Mouse (Mus musculus): ENCODE results near the gene Chpf. TPM values are rescaled to one million over a fixed set of nuclear protein-coding genes. Genes with fewer than 3 reads are reported as not detected.
A peak's percentile ranks its signal among the peaks of the same experiment; 100 is the strongest.

Chpf gene
- total and polyA plus RNA-seq, 2 experiments from 2014 or later = 19.3 to 47.7 TPM

DNA sequence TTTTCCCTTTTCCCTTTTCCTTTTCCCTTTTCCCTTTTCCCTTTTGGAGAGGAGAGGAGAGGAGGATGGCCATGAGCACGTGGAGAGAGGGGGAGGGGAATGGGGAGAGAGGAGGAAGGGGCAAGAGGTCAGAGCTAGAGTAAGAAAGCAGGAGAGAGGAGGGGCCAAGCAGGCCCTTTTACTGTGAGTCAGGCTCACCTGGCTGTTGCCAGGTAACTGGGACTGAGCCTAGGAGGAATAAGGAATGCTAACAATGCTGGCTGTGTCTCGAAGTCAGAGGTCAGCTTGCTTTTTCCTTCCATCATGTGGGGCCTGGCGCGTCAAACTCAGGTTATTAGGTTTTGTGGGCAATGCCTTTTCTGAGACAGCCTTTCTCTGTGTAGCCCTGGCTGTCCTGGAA lies 38.9 kb upstream of the Chpf start:
- H3K4me1 ChIP-seq (ENCODE audit: control insufficient read depth, insufficient read depth) = peaks cover 35% of the 10 kb centered on the region
- ATAC-seq (ENCODE audit: insufficient read depth, low read depth) (no peak), DNase-seq (ENCODE audit: low spot score) (no peak)
- no peak overlapping the region for H3K4me3 ChIP-seq (ENCODE audit: low read depth, low read length)
- H3K9ac ChIP-seq (replicated peaks; ENCODE audit: low read depth, low read length) = no peak overlapping the region
- H3K4me2 ChIP-seq (ENCODE audit: low read depth, low read length) = no peak overlapping the region
- no peak for TF ChIP-seq CTCF (IDR thresholded peaks at IDR 0.05; ENCODE audit: low read depth)
- no peak for TF ChIP-seq EP300 (IDR thresholded peaks at IDR 0.05; ENCODE audit: low read depth)
- WGBS = 69% methylated on average over 4 of the region's 4 CpGs
- no peaks in the 10 kb centered on the region for H3K27me3 ChIP-seq (ENCODE audit: control insufficient read depth, insufficient read depth, low read length)
- H3K9me3 ChIP-seq (replicated peaks; ENCODE audit: control insufficient read depth, low read length) = no peaks in the 10 kb centered on the region
- no peak overlapping the region for H3K27ac ChIP-seq (ENCODE audit: low read depth)
- H3K36me3 ChIP-seq (replicated peaks; ENCODE audit: control insufficient read depth, insufficient read depth, low read length) = no peaks in the 10 kb centered on the region

DNA sequence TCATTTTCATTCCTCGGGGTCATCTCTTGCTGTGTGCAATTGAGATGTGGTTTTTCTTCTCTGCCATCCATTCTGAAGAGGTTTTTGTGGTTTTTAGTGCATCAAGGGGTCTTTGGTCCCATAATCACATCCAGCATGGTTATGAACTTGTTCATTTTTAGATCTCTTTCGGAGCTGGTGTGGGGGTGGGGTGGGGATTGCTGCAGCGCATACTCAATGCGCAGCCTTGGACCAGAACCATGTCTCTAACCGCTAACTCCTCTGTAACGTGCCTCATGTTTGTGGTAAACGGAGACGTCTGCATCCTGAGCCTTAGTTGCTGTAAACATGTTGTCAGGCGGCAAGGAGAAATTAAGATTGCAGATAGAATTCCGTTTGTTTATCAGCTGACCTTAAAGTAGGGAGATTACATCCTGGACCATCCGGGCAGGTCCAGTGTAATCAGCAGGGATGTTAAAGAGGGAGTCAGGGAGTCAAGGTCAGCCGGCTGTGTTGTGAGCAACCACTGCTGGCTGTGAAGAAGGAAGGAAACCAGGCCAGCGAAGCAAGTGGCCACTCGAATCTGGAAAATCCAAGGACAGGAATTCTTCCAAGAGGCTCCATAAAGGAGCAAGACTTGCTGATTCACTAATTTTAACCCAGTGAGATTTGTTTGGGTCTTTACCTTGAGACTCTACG lies 37.7 kb upstream of the Chpf start:
- WGBS = 39% methylated on average over 15 of the region's 15 CpGs
- ATAC-seq (ENCODE audit: insufficient read depth, low read depth) = no peak
- Histone ChIP-seq H3K9ac (replicated peaks; ENCODE audit: low read depth, low read length) (no peak overlapping the region), H3K27me3 (ENCODE audit: control insufficient read depth, insufficient read depth, low read length) (no peaks in the 10 kb centered on the region), H3K9me3 (replicated peaks; ENCODE audit: control insufficient read depth, low read length) (no peaks in the 10 kb centered on the region), H3K36me3 (replicated peaks; ENCODE audit: control insufficient read depth, insufficient read depth, low read length) (no peaks in the 10 kb centered on the region), H3K4me2 (ENCODE audit: low read depth, low read length) (no peak overlapping the region), H3K4me1 (ENCODE audit: control insufficient read depth, insufficient read depth) (peaks cover 33% of the 10 kb centered on the region), H3K4me3 (ENCODE audit: low read depth, low read length) (no peak overlapping the region), H3K27ac (ENCODE audit: low read depth) (peak overlapping the region; percentile 65)
- TF ChIP-seq CTCF (IDR thresholded peaks at IDR 0.05; ENCODE audit: low read depth) (no peak), EP300 (IDR thresholded peaks at IDR 0.05; ENCODE audit: low read depth) (no peak)
- peak; percentile 49 for DNase-seq (ENCODE audit: low spot score)

DNA sequence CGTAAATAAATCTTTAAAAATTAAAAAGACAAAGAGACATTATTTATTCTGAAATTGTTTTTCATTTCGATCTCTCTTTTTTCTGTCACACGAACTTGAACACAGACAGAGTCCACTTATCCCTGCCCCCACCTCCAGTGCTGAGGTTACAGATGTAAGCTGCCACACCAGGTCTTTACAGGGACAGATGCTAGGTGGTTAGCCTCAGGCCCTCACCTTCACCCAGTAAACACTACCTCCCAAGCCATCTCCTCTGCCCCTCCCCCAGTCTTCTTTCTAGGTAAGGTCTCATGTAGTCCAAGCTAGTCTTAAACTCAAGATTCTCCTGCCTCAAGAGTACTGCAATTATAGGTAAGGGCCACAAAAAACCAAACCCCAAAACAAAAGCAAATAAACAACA lies 33.4 kb upstream of the Chpf start:
- no peak for DNase-seq (ENCODE audit: low spot score)
- no peak overlapping the region for H3K4me2 ChIP-seq (ENCODE audit: low read depth, low read length)
- no peak overlapping the region for H3K9ac ChIP-seq (replicated peaks; ENCODE audit: low read depth, low read length)
- no peaks in the 10 kb centered on the region for H3K27me3 ChIP-seq (ENCODE audit: control insufficient read depth, insufficient read depth, low read length)
- no peak overlapping the region for H3K4me3 ChIP-seq (ENCODE audit: low read depth, low read length)
- no peaks in the 10 kb centered on the region for H3K36me3 ChIP-seq (replicated peaks; ENCODE audit: control insufficient read depth, insufficient read depth, low read length)
- peaks cover 53% of the 10 kb centered on the region for H3K4me1 ChIP-seq (ENCODE audit: control insufficient read depth, insufficient read depth)
- no peak for ATAC-seq (ENCODE audit: insufficient read depth, low read depth)
- 89% methylated on average over 3 of the region's 3 CpGs for WGBS
- H3K27ac ChIP-seq (ENCODE audit: low read depth) = peak overlapping the region; percentile 87
- no peak for TF ChIP-seq EP300 (IDR thresholded peaks at IDR 0.05; ENCODE audit: low read depth)
- TF ChIP-seq CTCF (IDR thresholded peaks at IDR 0.05; ENCODE audit: low read depth) = no peak
- no peaks in the 10 kb centered on the region for H3K9me3 ChIP-seq (replicated peaks; ENCODE audit: control insufficient read depth, low read length)

DNA sequence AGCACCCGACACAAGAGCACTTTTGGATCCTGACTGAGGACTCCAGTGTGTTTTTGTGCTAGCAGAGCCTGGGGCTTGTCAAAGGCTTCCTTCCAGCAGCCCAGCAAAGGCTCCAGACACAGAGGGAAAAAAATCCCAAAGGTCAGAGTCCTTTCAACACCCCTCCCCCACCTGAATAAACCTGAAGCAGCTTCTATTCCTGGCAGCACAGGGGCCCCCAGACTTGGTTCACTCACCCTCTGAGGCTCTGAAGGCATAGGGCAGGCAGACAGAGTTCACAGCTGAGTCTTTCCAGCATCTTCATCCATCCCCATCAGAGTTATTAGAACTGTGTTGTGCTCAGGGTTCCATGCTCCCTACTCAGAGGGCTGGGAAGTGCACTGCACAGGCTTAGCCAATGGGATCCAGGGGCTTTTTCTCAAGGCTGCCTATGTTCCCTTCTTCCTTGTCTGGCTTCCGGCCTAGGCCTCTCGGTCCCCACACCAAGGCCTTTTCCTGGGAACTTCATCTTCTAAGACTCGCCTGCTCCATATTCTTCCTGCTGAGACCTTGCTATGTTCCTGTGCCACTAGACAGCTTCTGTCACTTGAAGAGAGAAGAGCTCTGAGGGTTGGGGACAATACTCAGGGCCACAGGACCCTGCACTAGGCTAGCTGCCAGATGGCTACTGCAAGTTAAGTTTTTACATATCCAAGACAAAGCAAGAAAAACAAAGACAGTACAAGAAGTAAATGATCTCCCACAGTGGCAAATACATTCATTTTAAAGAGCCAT lies 32.5 kb upstream of the Chpf start:
- H3K4me1 ChIP-seq (ENCODE audit: control insufficient read depth, insufficient read depth) = peaks cover 52% of the 10 kb centered on the region
- WGBS = 23% methylated on average over 4 of the region's 4 CpGs
- no peaks in the 10 kb centered on the region for H3K9me3 ChIP-seq (replicated peaks; ENCODE audit: control insufficient read depth, low read length)
- peak overlapping the region; percentile 87 for H3K27ac ChIP-seq (ENCODE audit: low read depth)
- ATAC-seq (ENCODE audit: insufficient read depth, low read depth) (peak; percentile 54), DNase-seq (ENCODE audit: low spot score) (peak; percentile 76)
- H3K4me2 ChIP-seq (ENCODE audit: low read depth, low read length) = no peak overlapping the region
- no peak overlapping the region for H3K9ac ChIP-seq (replicated peaks; ENCODE audit: low read depth, low read length)
- TF ChIP-seq EP300 (IDR thresholded peaks at IDR 0.05; ENCODE audit: low read depth) = no peak
- TF ChIP-seq CTCF (IDR thresholded peaks at IDR 0.05; ENCODE audit: low read depth) = no peak
- no peak overlapping the region for H3K4me3 ChIP-seq (ENCODE audit: low read depth, low read length)
- no peaks in the 10 kb centered on the region for H3K27me3 ChIP-seq (ENCODE audit: control insufficient read depth, insufficient read depth, low read length)
- H3K36me3 ChIP-seq (replicated peaks; ENCODE audit: control insufficient read depth, insufficient read depth, low read length) = no peaks in the 10 kb centered on the region

DNA sequence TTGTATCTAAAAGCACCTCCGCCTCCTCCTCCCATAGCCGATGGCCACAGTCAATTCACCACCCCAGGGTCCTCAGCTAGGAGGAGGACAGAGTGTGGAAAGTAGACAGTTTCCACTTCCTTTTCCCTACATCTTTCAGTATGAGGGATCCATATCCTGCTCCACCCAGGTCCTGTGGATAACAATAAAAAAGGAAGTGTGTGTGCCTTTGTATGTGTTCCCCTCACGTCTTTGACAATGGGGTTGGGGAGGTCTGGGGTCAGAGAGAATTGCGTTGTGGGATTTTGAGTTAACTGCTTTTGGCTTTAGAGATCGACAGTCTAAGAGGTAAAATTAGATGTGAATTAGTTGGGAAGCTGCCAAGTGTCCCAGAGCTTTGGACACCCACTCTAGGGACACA lies 31.0 kb upstream of the Chpf start:
- ATAC-seq (ENCODE audit: insufficient read depth, low read depth) (no peak), DNase-seq (ENCODE audit: low spot score) (peak; percentile 49)
- Histone ChIP-seq H3K36me3 (replicated peaks; ENCODE audit: control insufficient read depth, insufficient read depth, low read length) (no peaks in the 10 kb centered on the region), H3K27me3 (ENCODE audit: control insufficient read depth, insufficient read depth, low read length) (no peaks in the 10 kb centered on the region), H3K4me3 (ENCODE audit: low read depth, low read length) (no peak overlapping the region), H3K9me3 (replicated peaks; ENCODE audit: control insufficient read depth, low read length) (no peaks in the 10 kb centered on the region), H3K4me1 (ENCODE audit: control insufficient read depth, insufficient read depth) (peaks cover 49% of the 10 kb centered on the region), H3K27ac (ENCODE audit: low read depth) (peak overlapping the region; percentile 87), H3K4me2 (ENCODE audit: low read depth, low read length) (no peak overlapping the region), H3K9ac (replicated peaks; ENCODE audit: low read depth, low read length) (no peak overlapping the region)
- TF ChIP-seq EP300 (IDR thresholded peaks at IDR 0.05; ENCODE audit: low read depth) (0 out of 2 replicates have a peak, but pooled peaks have one; percentile 72), CTCF (IDR thresholded peaks at IDR 0.05; ENCODE audit: low read depth) (no peak)
- WGBS = 38% methylated on average over 5 of the region's 5 CpGs
